Comparison of ENCODE assay signal across 8 mouse cellular contexts in genomic region chr10:94622828-94623227, GRCm38 (mm10).
DNase-seq lines count a peak whose midpoint lies in the region; ATAC-seq and TF ChIP-seq lines count a peak whose summit lies in the region.
"Had no signal": no experiment of that assay in that cellular context is flagged by ENCODE, and none has a peak within 500 bp of the region (broad histone marks: within the 10 kb centered on the region; RNA-seq: fewer than 3 reads in every experiment).

No protein-coding gene starts in this region.

- H3K9me3 ChIP-seq in E14TG2a.4 (ENCODE audit: low read length), result no peaks in the 10 kb centered on the region
- H3K9me3 ChIP-seq in embryonic facial prominence, embryonic 10.5 days, result no peaks in the 10 kb centered on the region
- no peaks in the 10 kb centered on the region for H3K9me3 ChIP-seq in hindbrain, embryonic 13.5 days
- H3K9me3 ChIP-seq in midbrain, embryonic 12.5 days, result no peaks in the 10 kb centered on the region
- no peaks in the 10 kb centered on the region for H3K9me3 ChIP-seq in heart, embryonic 11.5 days (replicated peaks; ENCODE audit: control insufficient read depth, low read length)

- peaks cover 18% of the 10 kb centered on the region for H3K4me1 ChIP-seq in E14TG2a.4 (replicated peaks; ENCODE audit: low read depth, low read length)
- H3K4me1 ChIP-seq in embryonic facial prominence, embryonic 10.5 days, result peaks cover 30% of the 10 kb centered on the region
- peaks cover 38% of the 10 kb centered on the region for H3K4me1 ChIP-seq in hindbrain, embryonic 13.5 days (replicated peaks)
- peaks cover 37% of the 10 kb centered on the region for H3K4me1 ChIP-seq in midbrain, embryonic 12.5 days
- H3K4me1 ChIP-seq in heart, embryonic 11.5 days (ENCODE audit: control insufficient read depth, insufficient read depth, low read length), result no peaks in the 10 kb centered on the region

- peak overlapping the region; percentile 67 for H3K27ac ChIP-seq in embryonic facial prominence, embryonic 10.5 days (replicated peaks)
- peak overlapping the region; percentile 90 for H3K27ac ChIP-seq in hindbrain, embryonic 13.5 days
- peak overlapping the region; percentile 92 for H3K27ac ChIP-seq in midbrain, embryonic 12.5 days (replicated peaks)
- H3K27ac ChIP-seq in layer of hippocampus, adult 2 months, result no peak overlapping the region
- no peak overlapping the region for H3K27ac ChIP-seq in heart, embryonic 11.5 days (ENCODE audit: low read depth, low read length)
- H3K27ac ChIP-seq: kidney, postnatal 0 days had no signal

- 38% methylated on average over 9 of the region's 9 CpGs for WGBS in embryonic facial prominence, embryonic 10.5 days
- 8% methylated on average over 9 of the region's 9 CpGs for WGBS in hindbrain, embryonic 13.5 days
- WGBS in midbrain, embryonic 12.5 days, result 33% methylated on average over 9 of the region's 9 CpGs
- 47% methylated on average over 9 of the region's 9 CpGs for WGBS in heart, embryonic 11.5 days (ENCODE audit: insufficient replicate concordance)

- peak overlapping the region; percentile 45 for H3K4me2 ChIP-seq in hindbrain, embryonic 13.5 days
- 0 out of 2 replicates have a peak overlapping the region, but pooled peaks have one; percentile 22 for H3K4me2 ChIP-seq in midbrain, embryonic 12.5 days (replicated peaks)
- no peak overlapping the region for H3K4me2 ChIP-seq in heart, embryonic 11.5 days

- no peak for ATAC-seq in hindbrain, embryonic 13.5 days (ENCODE audit: low FRiP score)
- peak; percentile 1; the same call in 1 of the 2 replicates for ATAC-seq in midbrain, embryonic 12.5 days (ENCODE audit: low FRiP score, low read depth)
- no peak for ATAC-seq in heart, embryonic 11.5 days (replicated peaks; ENCODE audit: insufficient number of reproducible peaks, low FRiP score, low TSS enrichment)

- DNase-seq in embryonic facial prominence, embryonic 10.5 days (ENCODE audit: low spot score), result peak; percentile 16
- DNase-seq in layer of hippocampus, adult 2 months (ENCODE audit: low spot score in 2 of 2), result no peak
- no peak for DNase-seq in adrenal gland, adult 8-10 months

- no peak overlapping the region for H3K9ac ChIP-seq in hindbrain, embryonic 13.5 days
- no peak overlapping the region for H3K9ac ChIP-seq in midbrain, embryonic 12.5 days (replicated peaks)
- no peak overlapping the region for H3K9ac ChIP-seq in heart, embryonic 11.5 days (ENCODE audit: low read depth, low read length)

- no peaks in the 10 kb centered on the region for H3K36me3 ChIP-seq in E14TG2a.4 (ENCODE audit: insufficient read depth, low read length)
- H3K36me3 ChIP-seq in embryonic facial prominence, embryonic 10.5 days (replicated peaks), result no peaks in the 10 kb centered on the region
- no peaks in the 10 kb centered on the region for H3K36me3 ChIP-seq in hindbrain, embryonic 13.5 days
- H3K36me3 ChIP-seq in midbrain, embryonic 12.5 days, result no peaks in the 10 kb centered on the region
- no peaks in the 10 kb centered on the region for H3K36me3 ChIP-seq in heart, embryonic 11.5 days (ENCODE audit: control insufficient read depth, insufficient read depth, low read length)

- TF ChIP-seq CTCF in E14TG2a.4 (conservative IDR thresholded peaks at IDR 0.05; ENCODE audit: low read length), result no peak
- no peak for TF ChIP-seq CTCF in layer of hippocampus, adult 2 months (conservative IDR thresholded peaks at IDR 0.05)

- H3K27me3 ChIP-seq in E14TG2a.4 (ENCODE audit: insufficient read depth, low read length), result peaks cover 11% of the 10 kb centered on the region; the same call in 1 of the 2 replicates
- H3K27me3 ChIP-seq in embryonic facial prominence, embryonic 10.5 days (replicated peaks; ENCODE audit: low read depth, poor library complexity, severe bottlenecking), result peaks cover 44% of the 10 kb centered on the region
- peaks cover 21% of the 10 kb centered on the region for H3K27me3 ChIP-seq in hindbrain, embryonic 13.5 days
- H3K27me3 ChIP-seq in midbrain, embryonic 12.5 days, result peaks cover 6% of the 10 kb centered on the region; the same call in 1 of the 2 replicates
- H3K27me3 ChIP-seq in heart, embryonic 11.5 days (ENCODE audit: control insufficient read depth, insufficient read depth, low read length), result peaks cover 15% of the 10 kb centered on the region

- peak overlapping the region; percentile 33 for H3K4me3 ChIP-seq in E14TG2a.4 (replicated peaks; ENCODE audit: low read length)
- no peak overlapping the region for H3K4me3 ChIP-seq in embryonic facial prominence, embryonic 10.5 days
- H3K4me3 ChIP-seq in hindbrain, embryonic 13.5 days, result no peak overlapping the region
- H3K4me3 ChIP-seq in midbrain, embryonic 12.5 days, result no peak overlapping the region
- no peak overlapping the region for H3K4me3 ChIP-seq in layer of hippocampus, adult 2 months
- H3K4me3 ChIP-seq in heart, embryonic 11.5 days (ENCODE audit: low read depth, low read length), result no peak overlapping the region

Comparison
In these comparisons a context has a peak if more than half of its experiments do, and no peak if none do; other contexts are left out.
1. H3K27ac ChIP-seq: peak in embryonic facial prominence, embryonic 10.5 days (single experiment), hindbrain, embryonic 13.5 days (single experiment) and midbrain, embryonic 12.5 days (single experiment); none in layer of hippocampus, adult 2 months (single experiment) and heart, embryonic 11.5 days (single experiment).